Mouse (Mus musculus) hematopoietic stem cell, adult 5-6 weeks (primary cell): Measurements from ENCODE around the gene Col18a1. TPM values are rescaled to one million over a fixed set of nuclear protein-coding genes. Genes with fewer than 3 reads are reported as not detected.
"Not testable (repeated sequence)": the region's sequence is repeated elsewhere in the genome, so short reads cannot be mapped to it uniquely, and the experiment has no call there.

Experiments used
- ATAC-seq, 2 experiments: fragments of 125-278 bp in 1 of 2; replicated peaks in 1 of 2; 2 replicates each; pipeline ENCODE4 v1.8.0; 2016 to 2017; ENCODE audit warnings: inconsistent platforms in 2 of 2, mild to moderate bottlenecking in 2 of 2, moderate number of reproducible peaks in 2 of 2, low read depth in 1 of 2, moderate TSS enrichment in 1 of 2; ENCODE audit not compliant: low FRiP score in 2 of 2, poor library complexity in 2 of 2, severe bottlenecking in 2 of 2, insufficient read depth in 1 of 2, low TSS enrichment in 1 of 2
- total RNA-seq: library from RNA; stranded (forward); fragments of 172-1452, 232-1000 nt; gene quantifications from 2 replicates; pipeline ENCODE4 v1.2.3, GENCODE M21; 2017

Gene Col18a1
- total RNA-seq, 1 experiment from 2014 or later, result 1.5 TPM

GRCm38 (mm10) chr10:77150016-77150415 is 16.3 kb downstream of the Col18a1 start:
- ATAC-seq, result no peak

- no peak for ATAC-seq
Observed at GRCm38 (mm10) chr10:77147545-77147944, 18.8 kb downstream of the Col18a1 start.

GRCm38 (mm10) chr10:77146901-77147463 is 19.4 kb downstream of the Col18a1 start:
- ATAC-seq, result no peak

- ATAC-seq, result no peak
Observed at GRCm38 (mm10) chr10:77145946-77146345, 20.4 kb downstream of the Col18a1 start.

- no peak for ATAC-seq
Observed at GRCm38 (mm10) chr10:77144372-77144771, 22.0 kb downstream of the Col18a1 start.

GRCm38 (mm10) chr10:77142328-77142727 is 24.0 kb downstream of the Col18a1 start:
- ATAC-seq, result no peak

GRCm38 (mm10) chr10:77138304-77138703 is 28.0 kb downstream of the Col18a1 start:
- ATAC-seq, result no peak

- no peak for ATAC-seq
Observed at GRCm38 (mm10) chr10:77136205-77136604, 30.1 kb downstream of the Col18a1 start.

- ATAC-seq, result no peak
Observed at GRCm38 (mm10) chr10:77135274-77135829, 31.0 kb downstream of the Col18a1 start.

GRCm38 (mm10) chr10:77134807-77135152 is 31.6 kb downstream of the Col18a1 start:
- ATAC-seq, result not testable (repeated sequence)

- no peak for ATAC-seq
Observed at GRCm38 (mm10) chr10:77133951-77134806, 32.2 kb downstream of the Col18a1 start.

GRCm38 (mm10) chr10:77132118-77132517 is 34.2 kb downstream of the Col18a1 start:
- ATAC-seq, result no peak

- no peak for ATAC-seq
Observed at GRCm38 (mm10) chr10:77131536-77131935, 34.8 kb downstream of the Col18a1 start.

- ATAC-seq, result peak; percentile 84 to 88
Observed at GRCm38 (mm10) chr10:77130561-77131240, 35.6 kb downstream of the Col18a1 start.

GRCm38 (mm10) chr10:77129637-77130410 is 36.5 kb downstream of the Col18a1 start:
- ATAC-seq, result no peak

GRCm38 (mm10) chr10:77127926-77128325 is 38.4 kb downstream of the Col18a1 start:
- ATAC-seq, result no peak

GRCm38 (mm10) chr10:77126590-77126989 is 39.8 kb downstream of the Col18a1 start:
- ATAC-seq, result no peak
